Mouse (Mus musculus) erythroblast, embryonic 14.5 days (primary cell): ENCODE measurements around the gene Bcl9l.

Experiments used
- GATA1 ChIP-seq: IDR thresholded peaks from 2 replicates; pipeline ENCODE4 v1.6.1; 2012; ENCODE audit warnings: low read length, inconsistent platforms, mixed read lengths
- TAL1 ChIP-seq: IDR thresholded peaks from 3 replicates; pipeline ENCODE4 v1.6.1; 2012; ENCODE audit warnings: low read length, inconsistent platforms, mixed read lengths

DNA sequence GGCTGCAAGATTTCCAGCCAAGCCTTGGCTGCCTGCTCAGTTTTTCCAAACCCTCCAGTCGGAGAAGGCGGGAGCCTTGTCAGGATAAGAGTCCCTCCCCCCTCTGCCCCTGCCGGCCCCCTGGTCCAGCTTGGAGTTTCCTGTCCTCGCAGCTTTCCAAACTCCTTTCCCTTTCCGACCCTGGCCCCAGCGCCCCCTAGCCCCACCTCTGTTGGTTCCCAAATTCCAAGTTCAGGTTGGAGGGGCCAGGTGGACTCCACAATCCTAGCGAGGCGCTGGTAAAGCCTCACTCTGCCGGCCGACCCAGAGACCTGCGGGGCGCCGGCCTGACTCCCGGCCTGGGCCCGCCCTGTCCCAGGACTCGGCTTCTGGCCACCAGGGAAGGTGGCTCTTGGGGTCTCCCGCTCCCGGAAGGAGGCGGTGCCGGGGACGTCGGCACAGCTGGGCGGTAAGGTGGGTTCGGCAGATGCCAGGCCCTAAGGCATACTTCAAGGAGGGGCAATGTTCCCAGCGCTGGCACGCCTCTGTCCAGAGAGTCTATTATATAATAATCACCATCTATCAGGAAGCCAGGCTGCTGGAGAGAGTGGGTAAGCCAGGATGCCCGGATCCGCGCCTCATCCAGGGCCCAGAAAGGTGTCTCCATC is 3.5 kb upstream of the Bcl9l start:
- TF ChIP-seq GATA1 (no peak), TAL1 (no peak)
